Mouse (Mus musculus): ENCODE results near the gene Sdcbp2.

Gene Sdcbp2

GRCm38 (mm10) chr2:151571873-151572700, at the start of gene Sdcbp2:
Gene Sdcbp2 (plus strand): TSS chr2:151572622.
- DNase-seq, result no peak

- DNase-seq, result no peak
These were observed 47.9 kb upstream of the Sdcbp2 start for GRCm38 (mm10) chr2:151524324-151525041.

GRCm38 (mm10) chr2:151525520-151525919, 46.9 kb upstream of the Sdcbp2 start:
- no peak for DNase-seq

GRCm38 (mm10) chr2:151528066-151528465, 44.4 kb upstream of the Sdcbp2 start:
- no peak for DNase-seq

- no peak for DNase-seq
These were observed 43.3 kb upstream of the Sdcbp2 start for GRCm38 (mm10) chr2:151529169-151529568.

GRCm38 (mm10) chr2:151530378-151531230, 41.8 kb upstream of the Sdcbp2 start:
- no peak for DNase-seq

GRCm38 (mm10) chr2:151533632-151534031, 38.8 kb upstream of the Sdcbp2 start:
- no peak for DNase-seq

- DNase-seq, result no peak
These were observed 36.3 kb upstream of the Sdcbp2 start for GRCm38 (mm10) chr2:151535961-151536617.

GRCm38 (mm10) chr2:151536618-151536974, 35.8 kb upstream of the Sdcbp2 start:
- peak; percentile 35 for DNase-seq

GRCm38 (mm10) chr2:151538646-151539045, 33.8 kb upstream of the Sdcbp2 start:
- no peak for DNase-seq

- peak; percentile 97 for DNase-seq
These were observed 29.9 kb upstream of the Sdcbp2 start, which contains the start of gene Fkbp1a for GRCm38 (mm10) chr2:151542323-151543062. Gene Fkbp1a (plus strand): TSS chr2:151542483.

GRCm38 (mm10) chr2:151543063-151543895, 29.1 kb upstream of the Sdcbp2 start:
- DNase-seq, result peak; percentile 38

GRCm38 (mm10) chr2:151544673-151545072, 27.7 kb upstream of the Sdcbp2 start:
- DNase-seq, result no peak

- no peak for DNase-seq
These were observed 25.9 kb upstream of the Sdcbp2 start for GRCm38 (mm10) chr2:151546571-151546970.

- no peak for DNase-seq
These were observed 22.8 kb upstream of the Sdcbp2 start for GRCm38 (mm10) chr2:151549615-151550121.

GRCm38 (mm10) chr2:151562930-151563921, 9.2 kb upstream of the Sdcbp2 start:
- peak; percentile 40 for DNase-seq

GRCm38 (mm10) chr2:151564006-151564405, 8.4 kb upstream of the Sdcbp2 start:
- no peak for DNase-seq

GRCm38 (mm10) chr2:151564986-151565385, 7.4 kb upstream of the Sdcbp2 start:
- DNase-seq, result no peak

- no peak for DNase-seq
These were observed 5.6 kb upstream of the Sdcbp2 start for GRCm38 (mm10) chr2:151566856-151567255.

Measured in kidney, adult 18-20 months (tissue).